Comparison of ENCODE assay signal across 12 mouse cellular contexts in genomic region chr17:15068040-15068792, GRCm38 (mm10). TPM values are rescaled to one million over a fixed set of nuclear protein-coding genes. Genes with fewer than 3 reads are reported as not detected.
DNase-seq lines count a peak whose midpoint lies in the region; ATAC-seq and TF ChIP-seq lines count a peak whose summit lies in the region.
"Had no signal": no experiment of that assay in that cellular context is flagged by ENCODE, and none has a peak within 500 bp of the region (broad histone marks: within the 10 kb centered on the region; RNA-seq: fewer than 3 reads in every experiment).

No protein-coding gene starts in this region.

- no peak overlapping the region for H3K27ac ChIP-seq in kidney, postnatal 0 days
- H3K27ac ChIP-seq in kidney, embryonic 16.5 days (ENCODE audit: low read length): no peak overlapping the region
- no peak overlapping the region for H3K27ac ChIP-seq in liver, embryonic 16.5 days (ENCODE audit: low read length)
- H3K27ac ChIP-seq in thymus, adult 2 months (ENCODE audit: control insufficient read depth, insufficient read depth, low read length): no peak overlapping the region
- H3K27ac ChIP-seq: limb, embryonic 15.5 days had no signal

- H3K4me3 ChIP-seq in kidney, postnatal 0 days (replicated peaks; ENCODE audit: low read depth, low read length): no peak overlapping the region
- no peak overlapping the region for H3K4me3 ChIP-seq in kidney, embryonic 16.5 days (ENCODE audit: low read length)
- no peak overlapping the region for H3K4me3 ChIP-seq in liver, embryonic 16.5 days (ENCODE audit: low read depth, low read length)
- H3K4me3 ChIP-seq in thymus, adult 2 months (ENCODE audit: control insufficient read depth, insufficient read depth, low read length): no peak overlapping the region
- H3K4me3 ChIP-seq: limb, embryonic 15.5 days had no signal

- peak; percentile 15; the same call in 1 of the 2 replicates for ATAC-seq in kidney, postnatal 0 days (replicated peaks; ENCODE audit: low FRiP score, low read depth)
- no peak for ATAC-seq in kidney, embryonic 16.5 days (ENCODE audit: low FRiP score, low TSS enrichment)
- peak; percentile 50; the same call in 1 of the 2 replicates for ATAC-seq in liver, embryonic 16.5 days (ENCODE audit: low read depth)

- no peak for TF ChIP-seq POLR2A in thymus, adult 2 months (IDR thresholded peaks at IDR 0.05; ENCODE audit: control insufficient read depth, extremely low read depth, insufficient read depth, low read length, poor library complexity)

- TF ChIP-seq CTCF in kidney, postnatal 0 days (IDR thresholded peaks at IDR 0.05; ENCODE audit: low read depth): no peak
- TF ChIP-seq CTCF in thymus, adult 2 months (IDR thresholded peaks at IDR 0.05; ENCODE audit: borderline replicate concordance, control insufficient read depth, extremely low read depth, insufficient read depth, low read length, poor library complexity): no peak

- no peaks in the 10 kb centered on the region for H3K9me3 ChIP-seq in kidney, postnatal 0 days (replicated peaks; ENCODE audit: low read length)
- H3K9me3 ChIP-seq in kidney, embryonic 16.5 days (ENCODE audit: low read length): no peaks in the 10 kb centered on the region
- H3K9me3 ChIP-seq in liver, embryonic 16.5 days (replicated peaks; ENCODE audit: control insufficient read depth, low read length): no peaks in the 10 kb centered on the region
- H3K9me3 ChIP-seq: limb, embryonic 15.5 days had no signal

- H3K27me3 ChIP-seq in kidney, postnatal 0 days (ENCODE audit: insufficient read depth, low read length): no peaks in the 10 kb centered on the region
- H3K27me3 ChIP-seq in kidney, embryonic 16.5 days (ENCODE audit: insufficient read depth, low read length): no peaks in the 10 kb centered on the region
- no peaks in the 10 kb centered on the region for H3K27me3 ChIP-seq in liver, embryonic 16.5 days (ENCODE audit: control insufficient read depth, insufficient read depth, low read depth, low read length)
- H3K27me3 ChIP-seq in thymus, adult 2 months (ENCODE audit: control insufficient read depth, insufficient read depth, low read length): no peaks in the 10 kb centered on the region
- H3K27me3 ChIP-seq: limb, embryonic 15.5 days had no signal

- H3K4me1 ChIP-seq in kidney, postnatal 0 days (replicated peaks; ENCODE audit: insufficient read depth, low read length): no peaks in the 10 kb centered on the region
- peaks cover 10% of the 10 kb centered on the region for H3K4me1 ChIP-seq in kidney, embryonic 16.5 days (ENCODE audit: insufficient read depth, low read length)
- H3K4me1 ChIP-seq in liver, embryonic 16.5 days (ENCODE audit: control insufficient read depth, low read depth, low read length): peaks cover 7% of the 10 kb centered on the region
- H3K4me1 ChIP-seq in thymus, adult 2 months (replicated peaks; ENCODE audit: control insufficient read depth, insufficient read depth, low read length): no peaks in the 10 kb centered on the region

- WGBS in kidney, postnatal 0 days: 46% methylated on average over 8 of the region's 8 CpGs
- 42% methylated on average over 8 of the region's 8 CpGs for WGBS in kidney, embryonic 16.5 days
- WGBS in liver, embryonic 16.5 days (ENCODE audit: insufficient replicate concordance): 41% methylated on average over 8 of the region's 8 CpGs
- 90% methylated on average over 8 of the region's 8 CpGs for WGBS in thymus, adult 2 months

- peak; percentile 30 for DNase-seq in adrenal gland, adult 8-10 months
- DNase-seq in adrenal gland, postnatal 25 days: no peak
- DNase-seq in kidney, postnatal 0 days (ENCODE audit: low spot score): peak; percentile 28
- DNase-seq in adrenal gland, postnatal 10 days: peak; percentile 20
- DNase-seq in thymus, adult 2 months: no peak
- DNase-seq in right cerebral cortex, postnatal 14 days: no peak
- DNase-seq: cerebellum, adult 11 months had no signal

- no peak overlapping the region for H3K4me2 ChIP-seq in kidney, postnatal 0 days (ENCODE audit: low read length)
- no peak overlapping the region for H3K4me2 ChIP-seq in kidney, embryonic 16.5 days (replicated peaks; ENCODE audit: low read depth, low read length)
- H3K4me2 ChIP-seq in liver, embryonic 16.5 days (ENCODE audit: low read depth, low read length): no peak overlapping the region
- H3K4me2 ChIP-seq: limb, embryonic 15.5 days had no signal

- no peak overlapping the region for H3K9ac ChIP-seq in kidney, postnatal 0 days (ENCODE audit: low read depth, low read length)
- no peak overlapping the region for H3K9ac ChIP-seq in kidney, embryonic 16.5 days (replicated peaks; ENCODE audit: low read length)
- no peak overlapping the region for H3K9ac ChIP-seq in liver, embryonic 16.5 days (ENCODE audit: low read depth, low read length)
- H3K9ac ChIP-seq: limb, embryonic 15.5 days had no signal

- H3K36me3 ChIP-seq in kidney, postnatal 0 days (ENCODE audit: insufficient read depth, low read length): no peaks in the 10 kb centered on the region; the same call in 1 of the 2 replicates
- peaks cover 6% of the 10 kb centered on the region; the same call in 1 of the 2 replicates for H3K36me3 ChIP-seq in kidney, embryonic 16.5 days (ENCODE audit: insufficient read depth, low read length)
- H3K36me3 ChIP-seq in liver, embryonic 16.5 days (ENCODE audit: control insufficient read depth, insufficient read depth): 0 out of 2 replicates have a peak, but pooled peaks cover 4% of the 10 kb centered on the region
- no peaks in the 10 kb centered on the region for H3K36me3 ChIP-seq in thymus, adult 2 months (ENCODE audit: control insufficient read depth, insufficient read depth, low read length)

RNA-seq across cellular contexts. Expression of gene Gm3448, which starts 26.9 kb away (rescaled TPM):
- total RNA-seq in adrenal gland, adult 8-10 months (2022): 1 to 10 TPM; 4.1 to 8.1 (median 5.4) TPM
- 7.7 and 9.5 TPM in 2 replicates for total RNA-seq in adrenal gland, postnatal 25 days (2021)
- 4.0 and 4.6 TPM in 2 replicates for polyA plus RNA-seq in kidney, postnatal 0 days (2015; fragmentation: Nextera tagmentation; extraction: Ambion mirVana)
- 2.8 and 3.0 TPM in 2 replicates for polyA plus RNA-seq in kidney, embryonic 16.5 days (2015; fragmentation: Nextera tagmentation; extraction: Ambion mirVana)
- 1 to 10 TPM; 3.7 to 7.0 TPM for total RNA-seq in adrenal gland, postnatal 10 days (2021)
- 1.7 and 2.7 TPM in 2 replicates for polyA plus RNA-seq in liver, embryonic 16.5 days (2015; fragmentation: Nextera tagmentation; extraction: Ambion mirVana)
- polyA plus RNA-seq in thymus, adult 2 months (2012; rRNA removed): 0.92 and 0.99 TPM in 2 replicates

RNA-seq across cellular contexts. Expression of gene Tcte3, which starts 26.9 kb away (rescaled TPM):
- 1 to 10 TPM in 2 of 4 experiments, under 1 TPM in 2; 0.41 to 4.8 (median 1.6) TPM for total RNA-seq in adrenal gland, adult 8-10 months (2022)
- 0.85 and 2.8 TPM in 2 replicates for total RNA-seq in adrenal gland, postnatal 25 days (2021)
- polyA plus RNA-seq in kidney, postnatal 0 days (2015; fragmentation: Nextera tagmentation; extraction: Ambion mirVana): not detected in 2 replicates
- polyA plus RNA-seq in kidney, embryonic 16.5 days (2015; fragmentation: Nextera tagmentation; extraction: Ambion mirVana): 0.42 TPM in 1 of 2 replicates, not detected in the other
- 1 to 10 TPM; 2.0 to 3.6 TPM for total RNA-seq in adrenal gland, postnatal 10 days (2021)
- polyA plus RNA-seq in liver, embryonic 16.5 days (2015; fragmentation: Nextera tagmentation; extraction: Ambion mirVana): 1.5 and 4.6 TPM in 2 replicates
- not detected in 2 replicates for polyA plus RNA-seq in thymus, adult 2 months (2012; rRNA removed)
- total RNA-seq: hematopoietic stem cell, adult 5-6 weeks had no signal
- polyA plus RNA-seq: embryonic facial prominence, embryonic 14.5 days had no signal

RNA-seq across cellular contexts. Expression of gene Ermard, which starts 27.2 kb away (rescaled TPM):
- total RNA-seq in adrenal gland, adult 8-10 months (2022): 100 to 1,000 TPM in 1 of 4 experiments, 10 to 100 TPM in 3; 50.9 to 112 (median 71.7) TPM
- 68.0 and 75.4 TPM in 2 replicates for total RNA-seq in adrenal gland, postnatal 25 days (2021)
- 53.6 and 60.1 TPM in 2 replicates for polyA plus RNA-seq in kidney, postnatal 0 days (2015; fragmentation: Nextera tagmentation; extraction: Ambion mirVana)
- 79.6 and 93.2 TPM in 2 replicates for polyA plus RNA-seq in kidney, embryonic 16.5 days (2015; fragmentation: Nextera tagmentation; extraction: Ambion mirVana)
- 10 to 100 TPM; 38.5 to 60.9 TPM for total RNA-seq in adrenal gland, postnatal 10 days (2021)
- polyA plus RNA-seq in liver, embryonic 16.5 days (2015; fragmentation: Nextera tagmentation; extraction: Ambion mirVana): 26.8 and 27.5 TPM in 2 replicates
- polyA plus RNA-seq in thymus, adult 2 months (2012; rRNA removed): 62.0 and 69.0 TPM in 2 replicates

RNA-seq across cellular contexts. Expression of gene Gm3435, which starts 58.2 kb away (rescaled TPM):
- total RNA-seq in adrenal gland, adult 8-10 months (2022): 1 to 10 TPM; 4.0 to 7.9 (median 5.5) TPM
- total RNA-seq in adrenal gland, postnatal 25 days (2021): 1.8 and 6.3 TPM in 2 replicates
- 8.9 and 10.3 TPM in 2 replicates for polyA plus RNA-seq in kidney, postnatal 0 days (2015; fragmentation: Nextera tagmentation; extraction: Ambion mirVana)
- polyA plus RNA-seq in kidney, embryonic 16.5 days (2015; fragmentation: Nextera tagmentation; extraction: Ambion mirVana): 8.7 and 9.1 TPM in 2 replicates
- total RNA-seq in adrenal gland, postnatal 10 days (2021): 1 to 10 TPM; 5.8 to 5.9 TPM
- polyA plus RNA-seq in liver, embryonic 16.5 days (2015; fragmentation: Nextera tagmentation; extraction: Ambion mirVana): 3.4 and 3.6 TPM in 2 replicates
- polyA plus RNA-seq in thymus, adult 2 months (2012; rRNA removed): 0.99 and 2.0 TPM in 2 replicates

Comparison
In these comparisons a context has a peak if more than half of its experiments do, and no peak if none do; other contexts are left out.
1. DNase-seq: peak in adrenal gland, adult 8-10 months (single experiment), kidney, postnatal 0 days (single experiment) and adrenal gland, postnatal 10 days (single experiment); none in adrenal gland, postnatal 25 days (single experiment), thymus, adult 2 months (single experiment) and right cerebral cortex, postnatal 14 days (single experiment).